Mouse (Mus musculus): ENCODE results near the gene Katnb1. TPM values are rescaled to one million over a fixed set of nuclear protein-coding genes. Genes with fewer than 3 reads are reported as not detected.

The Katnb1 gene
- total RNA-seq, 1 experiment from 2014 or later, result 14.1 TPM

GRCm38 (mm10) chr8:95141026-95141425, 60.0 kb downstream of the Katnb1 start:
- DNase-seq, result no peak

GRCm38 (mm10) chr8:95141469-95142074, 60.6 kb downstream of the Katnb1 start:
- no peak for DNase-seq

GRCm38 (mm10) chr8:95142075-95142831, 61.3 kb downstream of the Katnb1 start:
- DNase-seq, result peak; percentile 87

- DNase-seq, result no peak
Measured at GRCm38 (mm10) chr8:95142985-95143804, 62.2 kb downstream of the Katnb1 start.

GRCm38 (mm10) chr8:95143805-95144630, 63.0 kb downstream of the Katnb1 start:
- DNase-seq, result no peak

- DNase-seq, result no peak
Measured at GRCm38 (mm10) chr8:95144631-95145015, 63.6 kb downstream of the Katnb1 start.

- DNase-seq, result no peak
Measured at GRCm38 (mm10) chr8:95146044-95146745, 65.2 kb downstream of the Katnb1 start.

GRCm38 (mm10) chr8:95146846-95147245, 65.9 kb downstream of the Katnb1 start:
- no peak for DNase-seq

GRCm38 (mm10) chr8:95149426-95149825, 68.4 kb downstream of the Katnb1 start:
- no peak for DNase-seq

GRCm38 (mm10) chr8:95150608-95151007, 69.6 kb downstream of the Katnb1 start:
- no peak for DNase-seq

Other genes starting within 250 kb of the Katnb1 start
- 199 and 209 TPM in 2 replicates for gene Coq9, start 242.9 kb upstream of the Katnb1 start, total RNA-seq (2021)
- 112 and 175 TPM in 2 replicates for gene Ciapin1, start 242.8 kb upstream of the Katnb1 start, total RNA-seq (2021)
- 62.1 and 66.2 TPM in 2 replicates for gene Polr2c, start 223.7 kb upstream of the Katnb1 start, total RNA-seq (2021)
- 8.8 and 15.3 TPM in 2 replicates for gene Dok4, start 204.9 kb upstream of the Katnb1 start, total RNA-seq (2021)
- 7.7 and 8.8 TPM in 2 replicates for gene Ccdc102a, start 163.1 kb upstream of the Katnb1 start, total RNA-seq (2021)
- gene Adgrg5, start 157.5 kb upstream of the Katnb1 start, total RNA-seq (2021), result 0.33 and 0.76 TPM in 2 replicates
- gene Adgrg1, start 106.4 kb upstream of the Katnb1 start, total RNA-seq (2021), result 11.7 and 20.7 TPM in 2 replicates
- gene Adgrg3, start 63.5 kb upstream of the Katnb1 start, total RNA-seq (2021), result 3.0 and 4.2 TPM in 2 replicates
- not detected in 2 replicates for gene Drc7, start 26.1 kb upstream of the Katnb1 start, total RNA-seq (2021)
- gene Kifc3, start 121.6 kb downstream of the Katnb1 start, total RNA-seq (2021), result 108 and 116 TPM in 2 replicates
- gene Cngb1, start 225.4 kb downstream of the Katnb1 start, total RNA-seq (2021), result 0.52 and 1.6 TPM in 2 replicates
- 0.76 TPM in 1 of 2 replicates, not detected in the other for gene Tepp, start 229.4 kb downstream of the Katnb1 start, total RNA-seq (2021)

All from adrenal gland, postnatal 25 days (tissue).